Mouse (Mus musculus) kidney, embryonic 14.5 days (tissue): ENCODE results near the gene Igsf23. TPM values are rescaled to one million over a fixed set of nuclear protein-coding genes. Genes with fewer than 3 reads are reported as not detected.

Source experiments
- ATAC-seq: fragments of 200-750 bp; cut with Nextera tagmentation; 2 replicates; pipeline ENCODE4 v1.8.0; 2017; ENCODE audit warnings: moderate number of reproducible peaks, mild to moderate bottlenecking, moderate TSS enrichment, moderate library complexity; ENCODE audit not compliant: low FRiP score, low TSS enrichment
- H3K27ac ChIP-seq: fragments of 300-500 bp; sonication (generic); 2 replicates; pipeline ENCODE4 v1.5.1; 2014; ENCODE audit warnings: low read depth, mild to moderate bottlenecking, low read length, moderate library complexity, mixed read lengths
- H3K27me3 ChIP-seq: fragments of 300-500 bp; sonication (generic); 2 replicates; pipeline ENCODE4 v1.6.1; 2014; ENCODE audit warnings: mild to moderate bottlenecking, low read length; ENCODE audit not compliant: control insufficient read depth, insufficient read depth
- H3K36me3 ChIP-seq: fragments of 300-500 bp; sonication (generic); 2 replicates; pipeline ENCODE4 v1.6.1; 2014; ENCODE audit warnings: low read length, mixed read lengths; ENCODE audit not compliant: control insufficient read depth, insufficient read depth
- H3K4me1 ChIP-seq: fragments of 300-500 bp; sonication (generic); 2 replicates; pipeline ENCODE4 v1.6.1; 2014; ENCODE audit warnings: low read length, mixed read lengths; ENCODE audit not compliant: control insufficient read depth, insufficient read depth
- H3K4me2 ChIP-seq: fragments of 300-500 bp; sonication (generic); replicated peaks from 2 replicates; pipeline ENCODE4 v1.6.1; 2014; ENCODE audit warnings: low read depth, mild to moderate bottlenecking, low read length
- H3K4me3 ChIP-seq: fragments of 300-500 bp; sonication (generic); 2 replicates; pipeline ENCODE4 v1.5.1; 2014; ENCODE audit warnings: mild to moderate bottlenecking, low read length
- H3K9ac ChIP-seq: fragments of 300-500 bp; sonication (generic); 2 replicates; pipeline ENCODE4 v1.6.1; 2014; ENCODE audit warnings: low read depth, mild to moderate bottlenecking, low read length, moderate library complexity
- H3K9me3 ChIP-seq: fragments of 300-500 bp; sonication (generic); 2 replicates; pipeline ENCODE4 v1.6.1; 2016; ENCODE audit warnings: low read length; ENCODE audit not compliant: control insufficient read depth
- WGBS: fragments of 180-500 bp; shearing (Covaris S2); extraction: QIAGEN DNeasy Blood & Tissue Kit; methylation state at CpG from one replicate; pipeline ENCODE4 v1.1.7; 2014; 5-methylcytosine and 5-hydroxymethylcytosine counted together
- polyA plus RNA-seq: library from polyadenylated mRNA; unstranded; fragments of >200 nt; fragmentation: Nextera tagmentation; extraction: Ambion mirVana; gene quantifications from 2 replicates; pipeline ENCODE4 v1.2.1, GENCODE M21; 2014

Gene Igsf23
- polyA plus RNA-seq, 1 experiment from 2014 or later: not detected

DNA sequence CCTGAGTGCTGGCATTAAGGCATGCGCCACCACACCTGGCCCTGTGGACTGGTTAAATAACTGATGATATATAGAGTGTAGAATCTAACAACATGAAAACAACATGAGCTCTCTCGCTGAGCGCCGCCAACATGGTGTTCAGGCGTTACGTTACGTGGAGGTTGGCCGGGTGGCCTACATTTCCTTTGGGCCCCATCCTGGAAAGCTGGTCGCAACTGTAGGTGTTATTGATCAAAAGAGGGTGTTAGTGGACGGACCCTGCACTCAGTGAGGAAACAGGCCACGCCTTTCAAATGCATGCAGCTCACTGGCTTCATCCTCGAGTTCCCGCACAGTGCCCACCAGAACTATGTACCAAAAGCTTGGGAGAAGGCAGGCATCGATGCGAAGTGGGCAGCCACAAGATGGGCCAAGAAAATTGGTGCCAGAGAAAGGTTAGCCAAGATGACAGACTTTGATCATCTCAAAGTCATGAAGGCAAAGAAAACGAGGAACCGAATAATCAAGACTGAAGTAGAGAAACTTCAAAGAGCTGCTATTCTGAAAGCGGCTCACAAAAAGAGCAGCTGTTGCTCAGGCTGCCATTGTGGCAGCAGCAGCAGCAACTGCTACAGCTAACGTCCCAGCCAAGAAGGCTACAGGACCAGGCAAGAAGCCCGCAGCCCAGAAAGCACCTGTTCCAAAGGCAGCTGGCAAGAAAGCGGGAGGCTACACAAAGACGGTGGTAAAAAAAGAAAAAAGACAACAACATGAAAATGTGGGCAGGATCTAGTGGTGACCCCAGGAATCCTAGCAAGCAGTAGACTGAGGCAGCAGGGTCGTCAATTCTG lies 38.6 kb downstream of the Igsf23 start:
- Histone ChIP-seq H3K27ac (no peak overlapping the region), H3K4me1 (no peaks in the 10 kb centered on the region), H3K9ac (no peak overlapping the region), H3K4me3 (no peak overlapping the region), H3K27me3 (no peaks in the 10 kb centered on the region), H3K4me2 (no peak overlapping the region), H3K9me3 (no peaks in the 10 kb centered on the region), H3K36me3 (peaks cover 29% of the 10 kb centered on the region)
- 91% methylated on average over 23 of the region's 23 CpGs for WGBS
- ATAC-seq: no peak

DNA sequence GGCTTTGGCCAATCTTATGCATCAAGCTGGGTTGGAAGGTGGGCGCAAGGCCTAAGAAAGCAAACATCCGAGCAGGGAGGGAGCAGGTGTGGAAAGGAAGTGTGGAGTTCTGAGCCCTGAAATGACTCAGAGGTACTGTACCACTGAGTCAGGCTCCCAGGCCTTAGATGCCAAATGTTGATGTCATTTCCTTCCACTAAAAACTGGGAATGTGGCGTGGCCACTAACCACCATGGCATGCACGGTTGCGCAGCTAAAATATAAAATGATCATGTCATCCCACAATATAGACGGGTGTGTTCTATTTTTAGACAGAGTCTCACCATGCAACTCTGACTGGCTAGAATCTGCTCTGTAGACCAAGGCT lies 39.3 kb downstream of the Igsf23 start:
- Histone ChIP-seq H3K36me3 (peaks cover 23% of the 10 kb centered on the region), H3K9me3 (0 out of 2 replicates have a peak, but pooled peaks cover 4% of the 10 kb centered on the region), H3K27me3 (no peaks in the 10 kb centered on the region), H3K4me2 (no peak overlapping the region), H3K4me3 (no peak overlapping the region), H3K27ac (no peak overlapping the region), H3K4me1 (no peaks in the 10 kb centered on the region), H3K9ac (no peak overlapping the region)
- ATAC-seq: no peak
- WGBS: 92% methylated on average over 6 of the region's 6 CpGs

DNA sequence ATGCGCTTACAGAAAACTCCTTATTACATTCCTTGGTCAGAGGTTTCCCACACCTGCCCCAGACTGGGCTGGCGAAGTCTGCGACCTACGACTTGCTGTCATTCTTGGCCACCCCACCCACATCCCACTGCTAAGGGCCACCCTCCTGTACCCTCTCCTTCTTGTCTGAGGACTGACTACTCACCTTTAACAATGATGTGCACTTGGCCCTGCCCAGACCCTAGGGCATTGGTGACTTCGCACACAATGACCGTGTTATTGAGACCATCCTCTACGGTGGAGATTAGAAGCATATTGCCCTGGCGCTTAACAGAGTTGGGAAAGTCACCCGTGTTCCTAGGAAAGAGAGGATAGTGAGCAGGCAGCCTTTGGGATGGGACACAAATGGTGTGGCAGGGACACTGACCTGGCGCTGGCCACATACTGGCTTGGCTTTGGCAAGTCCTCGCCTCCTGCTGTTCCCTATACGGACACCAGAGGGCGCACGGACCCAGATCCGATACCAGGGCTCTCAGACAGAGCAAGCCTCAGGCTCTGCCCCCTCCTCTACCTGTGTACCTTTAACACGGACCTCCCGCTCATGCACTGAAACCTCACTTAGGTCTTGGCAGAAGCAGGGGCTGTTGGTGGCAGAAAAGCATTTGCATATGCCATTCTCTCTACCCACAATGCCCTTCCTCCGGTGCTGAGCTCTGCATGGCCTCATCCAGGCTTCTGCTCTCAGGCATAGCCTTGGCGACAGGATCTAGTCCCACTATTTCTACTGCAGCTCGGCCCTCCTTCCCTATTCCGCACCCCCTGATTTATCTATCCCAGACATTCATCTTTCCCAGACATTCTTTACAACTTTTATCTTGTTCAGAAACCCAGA lies 39.9 kb downstream of the Igsf23 start:
- ATAC-seq: peak; percentile 83
- no peaks in the 10 kb centered on the region for H3K27me3 ChIP-seq

DNA sequence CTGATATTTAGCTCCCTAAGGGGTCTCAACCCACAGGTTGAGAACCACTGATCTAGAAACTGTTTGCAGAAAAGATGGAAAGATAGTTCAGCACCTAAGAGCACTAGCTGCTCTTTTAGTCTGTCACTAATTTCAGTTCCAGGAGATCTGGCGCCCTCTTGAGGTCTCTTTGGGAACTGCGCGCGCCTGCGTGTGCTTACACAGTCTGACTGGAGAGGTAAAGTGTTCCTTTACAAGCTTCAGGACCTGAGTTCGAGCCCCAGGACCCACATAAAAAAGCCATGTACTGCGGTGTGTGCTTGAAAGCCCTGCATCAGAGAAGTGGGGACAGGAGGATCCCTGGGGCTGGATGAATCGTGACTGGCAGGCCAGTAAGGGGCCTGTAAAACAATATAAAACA lies 60.7 kb downstream of the Igsf23 start:
- Histone ChIP-seq H3K4me2 (no peak overlapping the region), H3K9me3 (no peaks in the 10 kb centered on the region), H3K27ac (no peak overlapping the region), H3K9ac (no peak overlapping the region), H3K4me3 (no peak overlapping the region), H3K4me1 (no peaks in the 10 kb centered on the region), H3K27me3 (no peaks in the 10 kb centered on the region), H3K36me3 (no peaks in the 10 kb centered on the region)
- 57% methylated on average over 8 of the region's 8 CpGs for WGBS
- ATAC-seq: no peak

More for the DNA sequence above, 39.9 kb downstream of the Igsf23 start:
- Histone ChIP-seq H3K36me3 (peaks cover 17% of the 10 kb centered on the region), H3K4me1 (no peaks in the 10 kb centered on the region), H3K27ac (no peak overlapping the region), H3K4me2 (no peak overlapping the region), H3K9ac (no peak overlapping the region), H3K9me3 (peaks cover 4% of the 10 kb centered on the region; the same call in 1 of the 2 replicates), H3K4me3 (no peak overlapping the region)
- WGBS: 51% methylated on average over 21 of the region's 21 CpGs

DNA sequence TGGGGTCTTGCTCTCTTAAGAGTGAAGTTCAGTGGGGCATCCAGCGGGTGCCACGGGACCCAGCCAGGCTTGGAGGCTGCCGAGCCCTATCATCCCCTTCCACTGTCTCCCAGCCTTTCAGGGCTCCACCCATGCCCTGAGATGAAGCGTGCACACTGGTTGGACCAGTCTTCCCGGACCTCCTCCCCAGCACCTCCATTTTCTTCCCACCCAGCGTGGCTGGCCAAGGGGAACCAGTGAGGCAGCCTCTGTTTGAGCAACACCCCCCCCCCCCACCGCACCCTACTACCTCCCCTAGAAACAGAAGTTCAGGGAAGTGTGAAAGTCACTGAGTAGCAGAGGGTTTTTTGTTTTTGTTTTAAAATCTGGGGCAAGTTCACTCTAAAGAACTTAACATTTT lies 62.7 kb downstream of the Igsf23 start, which contains the start of gene Ceacam19:
TSS of gene Ceacam19 (minus strand) at position 117 of the 400 bp plus-strand sequence.
- Histone ChIP-seq H3K9me3 (no peaks in the 10 kb centered on the region), H3K27me3 (no peaks in the 10 kb centered on the region), H3K36me3 (no peaks in the 10 kb centered on the region), H3K4me2 (no peak within 1 kb of the TSS), H3K4me3 (no peak within 1 kb of the TSS), H3K27ac (no peak within 1 kb of the TSS), H3K4me1 (no peaks in the 10 kb centered on the region), H3K9ac (no peak within 1 kb of the TSS)
- 72% methylated on average over 7 of the region's 7 CpGs for WGBS
- ATAC-seq: no peak

Other genes starting within 250 kb of the Igsf23 start
- 159 and 177 TPM in 2 replicates for gene Tomm40, start 235.3 kb downstream of the Igsf23 start, polyA plus RNA-seq
- 106 and 139 TPM in 2 replicates for gene Nectin2, start 200.3 kb downstream of the Igsf23 start, polyA plus RNA-seq
- gene Bcam, start 179.7 kb downstream of the Igsf23 start, polyA plus RNA-seq: 177 and 214 TPM in 2 replicates
- gene Cblc, start 153.9 kb downstream of the Igsf23 start, polyA plus RNA-seq: 4.7 and 7.3 TPM in 2 replicates
- 3.5 and 4.2 TPM in 2 replicates for gene Bcl3, start 128.0 kb downstream of the Igsf23 start, polyA plus RNA-seq
- 0.27 TPM in 1 of 2 replicates, not detected in the other for gene Gm19345, start 98.8 kb downstream of the Igsf23 start, polyA plus RNA-seq
- gene Ceacam16, start 89.5 kb downstream of the Igsf23 start, polyA plus RNA-seq: not detected in 2 replicates
- gene Ceacam19, start 62.8 kb downstream of the Igsf23 start, polyA plus RNA-seq: not detected in 2 replicates
- 9.6 and 10.8 TPM in 2 replicates for gene Pvr, start 29.6 kb downstream of the Igsf23 start, polyA plus RNA-seq
- not detected in 2 replicates for gene Ceacam20, start 14.7 kb upstream of the Igsf23 start, polyA plus RNA-seq
- not detected in 2 replicates for gene Nlrp9b, start 40.7 kb upstream of the Igsf23 start, polyA plus RNA-seq
- not detected in 2 replicates for gene Vmn1r91, start 148.9 kb upstream of the Igsf23 start, polyA plus RNA-seq
- gene Gm16442, start 171.8 kb upstream of the Igsf23 start, polyA plus RNA-seq: not detected in 2 replicates
- gene Vmn1r93, start 188.3 kb upstream of the Igsf23 start, polyA plus RNA-seq: not detected in 2 replicates
- not detected in 2 replicates for gene Vmn1r94, start 217.6 kb upstream of the Igsf23 start, polyA plus RNA-seq
- not detected in 2 replicates for gene Vmn1r95, start 243.0 kb upstream of the Igsf23 start, polyA plus RNA-seq